Mouse (Mus musculus) gastrocnemius, adult 2 months (tissue): ENCODE measurements around the gene Ccr4. TPM values are rescaled to one million over a fixed set of nuclear protein-coding genes. Genes with fewer than 3 reads are reported as not detected.

ENCODE experiments used
- DNase-seq: peaks from one replicate; pipeline ENCODE4 v3.0.0; 2022
- H3K27ac ChIP-seq: fragments of 200-600 bp; 2 replicates; pipeline ENCODE4 v1.8.1; 2022; ENCODE audit warnings: mild to moderate bottlenecking
- H3K4me3 ChIP-seq: fragments of 200-600 bp; 2 replicates; pipeline ENCODE4 v1.8.1; 2022; ENCODE audit warnings: mild to moderate bottlenecking, moderate library complexity
- CTCF ChIP-seq: fragments of 200-600 bp; IDR thresholded peaks from 2 replicates; pipeline ENCODE4 v1.8.1; 2022; ENCODE audit warnings: antibody characterized with exemption, mild to moderate bottlenecking, moderate library complexity
- intact Hi-C: fragments of 180-260 bp; cut with DNase I; formaldehyde crosslinking; loops from one replicate; pipeline ENCODE4 v1.15.1; 2025
- total RNA-seq, 2 experiments: library from RNA; stranded (reverse); gene quantifications; 2 replicates each; pipeline ENCODE4 v1.2.3; 2021

The Ccr4 gene
- total RNA-seq, 2 experiments from 2014 or later = not detected

DNA sequence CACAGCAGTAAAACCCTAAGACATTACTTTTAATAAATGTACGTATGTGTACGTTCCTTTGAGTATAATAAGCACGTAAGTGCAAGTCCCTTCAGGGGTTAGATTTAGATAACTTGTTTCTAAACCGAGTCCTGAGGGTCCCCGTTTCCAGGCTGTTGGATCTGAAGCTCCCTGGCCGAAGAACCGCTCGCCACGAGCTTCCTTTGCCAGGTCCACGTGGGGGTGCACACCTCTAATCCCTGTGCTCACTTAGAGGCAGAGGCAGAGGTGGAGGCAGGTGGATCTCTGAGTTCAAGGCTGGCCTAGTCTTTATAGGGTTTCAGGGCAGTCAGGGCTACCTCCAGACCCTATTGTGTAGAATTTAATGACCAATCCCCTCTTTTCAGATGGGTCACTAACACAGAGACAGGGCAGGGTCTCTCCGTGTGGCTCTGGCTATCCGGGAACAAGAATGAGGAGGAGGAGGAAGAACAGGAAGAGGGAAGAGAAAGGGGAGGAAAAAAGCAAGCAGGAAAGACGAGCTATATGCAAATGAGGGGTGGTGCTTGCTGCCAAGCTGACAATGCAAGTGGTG lies 13.3 kb upstream of the Ccr4 start:
- H3K27ac ChIP-seq = no peak overlapping the region
- no peak for TF ChIP-seq CTCF
- DNase-seq = no peak
- no peak overlapping the region for H3K4me3 ChIP-seq
- intact Hi-C loops = no loop called here

DNA sequence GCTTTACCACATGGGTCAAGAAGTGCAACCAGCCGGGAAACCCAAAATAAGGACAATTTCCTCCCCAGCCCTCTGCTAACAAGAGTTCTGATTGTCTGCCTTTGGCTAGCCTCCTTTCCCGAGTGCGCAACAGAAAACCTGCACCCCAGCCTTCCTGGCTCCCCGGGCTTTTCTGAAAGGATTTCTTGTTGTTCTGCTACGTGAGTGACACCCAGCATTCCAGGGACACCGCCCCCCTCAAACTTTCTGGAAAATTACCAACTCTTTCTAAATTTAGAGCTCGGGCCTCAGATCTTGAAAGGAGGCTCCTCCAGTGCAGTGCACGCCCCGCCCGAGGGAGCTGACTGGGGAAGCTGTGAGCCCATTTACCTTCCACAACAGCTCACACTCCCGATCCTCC lies 10.6 kb upstream of the Ccr4 start, which contains the start of gene C130032M10Rik:
Gene C130032M10Rik (plus strand): TSS at position 334 of the 400 bp plus-strand sequence.
- no peak for DNase-seq
- H3K27ac ChIP-seq = no peak within 1 kb of the TSS
- no peak within 1 kb of the TSS for H3K4me3 ChIP-seq
- intact Hi-C loops = no loop called here
- no peak for TF ChIP-seq CTCF

DNA sequence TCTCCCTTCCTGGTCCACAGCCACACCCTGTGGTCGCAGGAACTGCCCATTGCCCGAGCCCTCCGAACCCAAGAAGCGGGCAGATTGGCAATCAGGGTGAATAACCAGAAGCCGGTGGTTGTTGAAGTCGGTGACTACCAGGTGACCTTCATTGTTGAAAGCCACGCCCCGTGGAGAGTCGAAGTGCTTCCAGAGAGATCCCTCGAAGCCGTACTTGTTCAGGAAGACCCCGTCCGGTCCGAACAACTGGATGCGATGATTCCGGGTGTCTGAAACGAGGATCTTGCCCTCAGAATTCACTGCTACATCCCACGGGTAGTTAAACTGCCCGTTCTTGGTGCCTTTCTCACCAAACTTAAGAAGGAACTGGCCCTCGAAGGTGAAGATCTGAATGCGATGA lies 8.1 kb upstream of the Ccr4 start:
- no peak for DNase-seq
- TF ChIP-seq CTCF = no peak
- no peak overlapping the region for H3K27ac ChIP-seq
- intact Hi-C loops = no loop called here
- no peak overlapping the region for H3K4me3 ChIP-seq

DNA sequence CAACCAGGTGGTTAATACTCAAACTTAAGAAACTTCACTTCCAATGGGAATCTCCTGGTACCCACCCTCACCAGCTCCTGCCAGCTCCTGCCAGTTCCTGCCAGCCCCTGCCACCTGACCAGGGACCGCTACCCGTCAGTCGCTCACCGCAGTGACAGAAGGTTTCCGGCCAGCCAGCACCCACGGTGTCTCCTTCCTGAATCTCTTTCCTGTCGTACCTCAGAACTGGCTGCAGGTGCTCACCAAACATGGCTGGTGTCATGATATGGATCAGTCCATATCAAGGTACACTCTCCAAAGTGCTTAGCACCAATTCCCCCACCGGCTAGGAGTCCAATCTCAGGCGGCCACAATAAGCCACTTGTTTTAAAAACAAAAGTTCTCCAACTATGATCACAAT lies 5.1 kb upstream of the Ccr4 start:
- H3K4me3 ChIP-seq = no peak overlapping the region
- intact Hi-C loops = no loop called here

DNA sequence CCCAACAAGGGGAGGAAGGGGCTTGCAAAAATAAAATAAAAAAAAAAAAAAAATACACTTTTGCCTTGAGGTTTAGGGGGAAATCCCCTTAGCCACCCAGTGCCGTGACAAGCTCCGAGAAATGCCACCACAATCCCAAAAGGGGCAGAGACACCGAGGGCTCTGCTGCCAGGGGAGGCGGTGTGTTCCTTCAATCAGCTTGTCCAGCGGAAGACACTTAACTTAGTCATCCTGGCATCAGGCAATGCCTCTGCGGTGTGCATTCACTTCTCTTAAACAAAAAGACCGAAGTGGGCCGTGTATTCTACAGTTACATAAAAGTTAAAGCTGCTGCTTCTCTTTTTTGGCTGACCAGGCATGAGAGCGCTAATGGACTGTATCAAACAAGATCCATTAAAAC lies 2.7 kb upstream of the Ccr4 start:
- intact Hi-C loops = no loop called here
- no peak for DNase-seq
- Histone ChIP-seq H3K27ac (no peak overlapping the region), H3K4me3 (no peak overlapping the region)
- no peak for TF ChIP-seq CTCF

More for the DNA sequence above, 5.1 kb upstream of the Ccr4 start:
- DNase-seq = no peak
- no peak overlapping the region for H3K27ac ChIP-seq
- TF ChIP-seq CTCF = no peak

DNA sequence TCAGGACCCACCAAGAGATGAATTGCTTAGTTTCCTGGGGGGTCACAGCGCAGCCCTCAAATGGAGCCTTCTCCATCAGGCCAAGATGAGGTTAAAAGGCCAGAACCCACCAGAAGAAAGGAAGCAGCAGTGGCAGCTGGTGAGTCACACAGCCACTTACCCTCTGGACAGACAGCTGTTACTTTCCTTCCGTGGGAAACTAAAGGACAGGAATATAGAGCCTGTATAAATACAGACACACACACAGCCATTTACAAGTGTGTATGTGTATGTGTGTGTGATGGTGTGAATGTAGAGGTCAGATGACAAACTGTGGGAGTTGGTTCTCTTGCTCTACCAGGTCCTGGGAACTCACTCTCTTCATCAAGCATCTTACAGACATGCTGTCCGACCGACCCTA lies 1.8 kb upstream of the Ccr4 start:
- Histone ChIP-seq H3K4me3 (no peak overlapping the region), H3K27ac (no peak overlapping the region)
- DNase-seq = no peak
- TF ChIP-seq CTCF = no peak
- intact Hi-C loops = no loop called here

DNA sequence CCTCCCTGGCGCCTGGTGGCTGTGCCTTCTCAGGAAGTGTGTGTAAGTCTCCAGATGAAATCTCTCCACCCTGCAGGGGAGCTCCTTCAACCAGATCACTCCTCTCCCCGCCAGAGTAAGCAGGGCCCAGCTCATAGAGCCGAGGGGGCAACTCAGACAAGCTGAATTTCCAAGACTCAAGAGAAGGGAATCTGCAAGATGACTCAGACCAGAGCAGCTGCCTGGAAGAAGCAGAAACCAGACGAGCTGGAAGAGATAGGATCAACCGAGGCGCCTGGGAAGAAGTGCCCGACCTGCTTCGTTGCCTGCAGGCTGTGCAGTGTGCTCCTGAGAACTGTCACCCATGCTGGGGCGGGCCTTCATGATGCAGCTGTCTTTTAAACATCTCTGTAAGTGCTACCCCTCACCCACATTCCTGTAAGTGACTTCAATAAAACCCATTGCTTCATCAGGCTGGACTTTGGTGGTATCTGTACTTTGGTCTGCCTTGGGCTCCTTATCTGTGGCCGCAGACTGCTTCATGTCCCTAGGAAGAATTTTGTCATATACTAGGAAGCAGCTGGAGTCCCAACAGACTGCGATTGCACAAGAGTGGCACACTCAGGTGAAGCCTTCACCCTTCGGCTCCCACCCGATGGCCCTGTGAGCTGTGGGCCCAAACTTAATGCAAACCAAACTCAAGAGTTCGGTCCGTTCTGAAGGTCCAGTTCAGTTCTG lies 1.8 kb downstream of the Ccr4 start:
- intact Hi-C loops = loop anchor here (5.0 kb wide), 1 partner anchor 79 kb away; no protein-coding TSS in a partner anchor
- no peak for TF ChIP-seq CTCF
- DNase-seq = no peak
- H3K4me3 ChIP-seq = no peak overlapping the region
- no peak overlapping the region for H3K27ac ChIP-seq

DNA sequence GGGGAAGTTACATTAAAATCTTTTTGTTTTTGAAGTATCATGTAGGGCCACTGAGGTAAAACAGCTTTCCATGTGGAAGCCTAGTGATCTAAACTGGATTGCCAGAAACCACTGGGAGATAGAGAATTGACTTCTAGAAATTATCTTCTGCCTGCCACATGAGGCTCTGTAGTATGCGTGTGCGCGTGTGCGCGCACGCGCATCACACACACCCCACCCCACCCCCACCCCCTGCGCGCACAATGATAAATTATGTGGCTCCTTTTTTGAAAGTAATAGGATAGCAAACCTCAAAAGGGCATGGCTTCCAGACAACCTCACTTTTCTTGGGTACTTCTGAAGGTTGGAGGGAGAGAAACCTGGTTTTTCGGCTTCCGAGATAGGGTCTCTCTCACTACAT lies 2.8 kb downstream of the Ccr4 start:
- intact Hi-C loops = loop anchor here (5.0 kb wide), 1 partner anchor 80 kb away; no protein-coding TSS in a partner anchor
- no peak for DNase-seq
- Histone ChIP-seq H3K27ac (no peak overlapping the region), H3K4me3 (no peak overlapping the region)
- no peak for TF ChIP-seq CTCF

DNA sequence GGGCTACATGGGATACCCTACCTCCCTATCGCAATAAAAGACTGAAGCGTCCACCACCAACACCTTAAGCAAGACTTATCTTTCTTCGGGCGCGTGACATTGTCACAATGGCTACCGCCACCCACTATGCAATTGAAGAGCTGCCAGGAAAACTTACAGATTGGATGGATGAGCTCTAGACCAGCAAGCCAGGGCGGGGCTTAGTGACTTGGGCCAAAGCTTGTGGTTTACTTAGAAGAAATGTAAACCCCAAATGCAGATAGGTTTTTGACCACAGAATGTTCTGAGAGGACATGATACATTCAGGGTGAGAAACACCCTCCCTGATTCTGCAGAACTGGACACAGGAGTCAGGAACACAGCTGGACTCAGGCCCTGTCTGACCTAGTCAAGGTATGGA lies 3.6 kb downstream of the Ccr4 start:
- intact Hi-C loops = loop anchor here (5.0 kb wide), 1 partner anchor 81 kb away; no protein-coding TSS in a partner anchor
- Histone ChIP-seq H3K27ac (no peak overlapping the region), H3K4me3 (no peak overlapping the region)
- DNase-seq = no peak
- TF ChIP-seq CTCF = no peak

DNA sequence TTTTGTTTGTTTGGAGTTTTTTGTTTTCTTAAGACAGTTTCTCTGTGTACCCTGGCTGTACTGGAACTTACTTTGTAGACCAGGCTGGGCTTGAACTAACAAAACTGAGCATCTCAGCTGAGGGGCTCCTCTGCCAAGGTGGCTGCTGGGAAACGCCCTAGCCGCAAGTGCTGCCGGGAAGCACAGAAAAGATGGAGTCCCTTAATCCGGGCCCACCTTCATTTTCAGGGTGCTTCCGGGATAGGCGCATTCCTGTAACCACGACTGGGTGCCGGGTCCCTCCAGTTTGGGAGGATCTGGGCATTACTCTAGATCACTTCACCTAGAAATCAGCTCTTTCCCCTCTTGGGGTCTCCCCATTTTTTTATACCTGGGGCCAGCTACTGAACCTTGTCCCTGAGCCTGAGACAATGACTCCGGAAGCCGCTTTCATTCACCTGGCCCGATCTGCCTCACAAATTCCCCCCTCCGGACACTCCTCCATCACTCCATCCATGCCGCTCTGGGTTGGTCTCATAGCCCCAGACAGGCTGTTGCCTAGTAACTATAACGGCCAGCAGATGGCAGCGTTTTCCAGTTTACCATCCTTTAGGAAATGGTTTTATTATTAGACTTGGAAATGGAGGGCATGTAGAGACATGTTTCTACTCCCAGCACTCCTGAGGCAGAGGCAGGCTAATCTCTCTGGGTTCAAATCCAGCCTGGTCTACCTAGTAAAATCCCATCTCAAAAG lies 4.8 kb downstream of the Ccr4 start:
- DNase-seq = peak; percentile 52
- H3K4me3 ChIP-seq = no peak overlapping the region
- intact Hi-C loops = loop anchor here (2.0 to 5.0 kb wide), 3 partner anchors 82 to 183 kb away; no protein-coding TSS in a partner anchor
- peak; percentile 65 for TF ChIP-seq CTCF
- no peak overlapping the region for H3K27ac ChIP-seq

DNA sequence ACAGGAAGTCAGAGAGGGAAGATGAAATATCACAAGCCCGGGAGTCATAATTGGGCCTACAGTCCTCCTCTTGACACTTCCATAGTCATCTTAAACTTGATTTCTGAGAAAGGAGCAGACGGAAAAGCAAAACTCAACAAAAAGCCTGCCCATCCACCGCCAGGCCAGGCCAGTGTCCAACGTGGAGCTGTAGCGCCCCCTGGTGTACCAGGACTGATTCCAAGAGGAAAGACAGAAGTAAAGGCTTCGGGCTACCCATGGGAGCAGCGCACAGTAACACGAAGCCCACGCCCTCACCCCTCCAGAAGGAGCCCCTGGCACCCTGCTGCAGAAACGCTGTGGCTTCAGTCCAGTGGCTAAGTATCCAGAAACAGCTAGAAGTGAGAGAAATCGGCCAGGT lies 6.5 kb downstream of the Ccr4 start:
- Histone ChIP-seq H3K4me3 (no peak overlapping the region), H3K27ac (no peak overlapping the region)
- intact Hi-C loops = loop anchor here (1.0 to 5.0 kb wide), 3 partner anchors 78 to 181 kb away; no protein-coding TSS in a partner anchor
- peak; percentile 85 for TF ChIP-seq CTCF
- peak; percentile 83 for DNase-seq

DNA sequence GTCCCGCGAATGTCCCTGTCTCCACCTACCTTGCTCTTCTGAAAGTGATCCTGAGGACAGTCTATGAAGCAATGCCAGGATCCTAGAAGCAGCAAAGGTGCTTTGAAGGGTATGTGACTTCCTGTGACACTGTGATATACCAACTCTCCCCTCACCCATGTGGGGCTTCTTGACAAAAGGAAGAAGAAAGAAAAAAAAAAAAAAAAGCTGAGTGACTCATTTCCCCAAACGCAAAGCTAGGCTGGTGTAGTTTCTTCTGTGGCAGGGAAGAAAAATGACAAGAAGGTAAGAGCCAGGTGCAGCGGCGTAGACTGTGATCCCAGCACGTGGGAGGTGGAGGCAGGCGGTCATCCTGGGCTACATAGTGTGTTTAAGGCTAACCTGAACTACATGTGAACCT lies 8.2 kb downstream of the Ccr4 start:
- no peak for DNase-seq
- H3K4me3 ChIP-seq = no peak overlapping the region
- H3K27ac ChIP-seq = no peak overlapping the region
- no peak for TF ChIP-seq CTCF
- intact Hi-C loops = loop anchor here (5.0 kb wide), 1 partner anchor 179 kb away; no protein-coding TSS in a partner anchor
